Mouse (Mus musculus): ENCODE measurements around the gene Apon. TPM values are rescaled to one million over a fixed set of nuclear protein-coding genes. Genes with fewer than 3 reads are reported as not detected.

Gene Apon
- total RNA-seq (2014; rRNA removed) (201 and 227 TPM in 2 replicates), polyA plus RNA-seq (2012; rRNA removed) (446 and 456 TPM in 2 replicates)

- Histone ChIP-seq H3K4me1 (ENCODE audit: control insufficient read depth, insufficient read depth, low read length) (peaks cover 12% of the 10 kb centered on the region), H3K4me3 (ENCODE audit: insufficient read depth, low read depth, low read length) (peak within 1 kb of the TSS; percentile 70), H3K9ac (ENCODE audit: low read depth, low read length) (peak within 1 kb of the TSS; percentile 85), H3K27me3 (ENCODE audit: control insufficient read depth, insufficient read depth, low read length) (no peaks in the 10 kb centered on the region), H3K36me3 (ENCODE audit: control insufficient read depth, insufficient read depth, low read length) (no peaks in the 10 kb centered on the region), H3K27ac (replicated peaks; ENCODE audit: insufficient read depth, low read depth, low read length) (peak within 1 kb of the TSS; percentile 98), H3K79me2 (ENCODE audit: control insufficient read depth, insufficient read depth, low read length) (peaks cover 6% of the 10 kb centered on the region; the same call in 1 of the 2 replicates)
- WGBS, result 31% methylated on average over 4 of the region's 4 CpGs
- peak; percentile 100 for DNase-seq (ENCODE audit: extremely low read depth, low read depth, low spot score)
- TF ChIP-seq POLR2A (IDR thresholded peaks at IDR 0.05; ENCODE audit: extremely low read depth, insufficient read depth, low read length), result no peak
- TF ChIP-seq CTCF (IDR thresholded peaks at IDR 0.05; ENCODE audit: low read depth, low read length), result no peak
Measured at GRCm38 (mm10) chr10:128253677-128254255, at the start of gene Apon. Gene Apon (plus strand): TSS chr10:128254096.

DNA sequence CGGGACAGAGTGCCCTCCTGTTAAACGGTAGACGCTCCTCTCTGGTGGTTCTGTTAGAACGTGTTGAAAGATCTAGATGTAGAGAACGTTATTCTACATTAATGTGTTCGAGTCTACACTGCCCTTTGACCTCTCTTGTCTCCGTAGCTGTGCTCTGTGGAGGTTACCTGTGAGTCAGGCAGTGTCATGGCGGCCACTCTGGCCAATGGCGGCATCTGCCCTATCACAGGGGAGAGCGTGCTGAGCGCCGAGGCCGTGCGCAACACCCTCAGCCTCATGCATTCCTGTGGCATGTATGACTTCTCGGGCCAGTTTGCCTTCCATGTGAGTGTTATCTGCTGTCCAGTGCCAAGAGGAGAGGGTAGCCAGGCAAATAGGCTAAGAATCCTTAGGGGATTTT lies 49.0 kb upstream of the Apon start:
- no peak for DNase-seq (ENCODE audit: extremely low read depth, low read depth, low spot score)
- Histone ChIP-seq H3K79me2 (ENCODE audit: control insufficient read depth, insufficient read depth, low read length) (no peaks in the 10 kb centered on the region), H3K4me1 (ENCODE audit: control insufficient read depth, insufficient read depth, low read length) (peaks cover 28% of the 10 kb centered on the region), H3K36me3 (ENCODE audit: control insufficient read depth, insufficient read depth, low read length) (peaks cover 41% of the 10 kb centered on the region), H3K27me3 (ENCODE audit: control insufficient read depth, insufficient read depth, low read length) (no peaks in the 10 kb centered on the region), H3K9ac (ENCODE audit: low read depth, low read length) (peak overlapping the region; percentile 39; the same call in 1 of the 2 replicates), H3K27ac (replicated peaks; ENCODE audit: insufficient read depth, low read depth, low read length) (peak overlapping the region; percentile 66), H3K4me3 (ENCODE audit: insufficient read depth, low read depth, low read length) (no peak overlapping the region)
- no peak for TF ChIP-seq POLR2A (IDR thresholded peaks at IDR 0.05; ENCODE audit: extremely low read depth, insufficient read depth, low read length)
- TF ChIP-seq CTCF (IDR thresholded peaks at IDR 0.05; ENCODE audit: low read depth, low read length), result no peak
- WGBS, result 54% methylated on average over 15 of the region's 15 CpGs

- TF ChIP-seq CTCF (IDR thresholded peaks at IDR 0.05; ENCODE audit: low read depth, low read length) (no peak), POLR2A (IDR thresholded peaks at IDR 0.05; ENCODE audit: extremely low read depth, insufficient read depth, low read length) (no peak)
- Histone ChIP-seq H3K36me3 (ENCODE audit: control insufficient read depth, insufficient read depth, low read length) (peaks cover 42% of the 10 kb centered on the region), H3K27ac (replicated peaks; ENCODE audit: insufficient read depth, low read depth, low read length) (peak overlapping the region; percentile 41), H3K4me1 (ENCODE audit: control insufficient read depth, insufficient read depth, low read length) (peaks cover 29% of the 10 kb centered on the region), H3K4me3 (ENCODE audit: insufficient read depth, low read depth, low read length) (no peak overlapping the region), H3K27me3 (ENCODE audit: control insufficient read depth, insufficient read depth, low read length) (no peaks in the 10 kb centered on the region), H3K9ac (ENCODE audit: low read depth, low read length) (no peak overlapping the region), H3K79me2 (ENCODE audit: control insufficient read depth, insufficient read depth, low read length) (no peaks in the 10 kb centered on the region)
- WGBS, result 88% methylated on average over 10 of the region's 10 CpGs
- DNase-seq (ENCODE audit: extremely low read depth, low read depth, low spot score), result no peak
Measured at GRCm38 (mm10) chr10:128208326-128208725, 45.6 kb upstream of the Apon start.

DNA sequence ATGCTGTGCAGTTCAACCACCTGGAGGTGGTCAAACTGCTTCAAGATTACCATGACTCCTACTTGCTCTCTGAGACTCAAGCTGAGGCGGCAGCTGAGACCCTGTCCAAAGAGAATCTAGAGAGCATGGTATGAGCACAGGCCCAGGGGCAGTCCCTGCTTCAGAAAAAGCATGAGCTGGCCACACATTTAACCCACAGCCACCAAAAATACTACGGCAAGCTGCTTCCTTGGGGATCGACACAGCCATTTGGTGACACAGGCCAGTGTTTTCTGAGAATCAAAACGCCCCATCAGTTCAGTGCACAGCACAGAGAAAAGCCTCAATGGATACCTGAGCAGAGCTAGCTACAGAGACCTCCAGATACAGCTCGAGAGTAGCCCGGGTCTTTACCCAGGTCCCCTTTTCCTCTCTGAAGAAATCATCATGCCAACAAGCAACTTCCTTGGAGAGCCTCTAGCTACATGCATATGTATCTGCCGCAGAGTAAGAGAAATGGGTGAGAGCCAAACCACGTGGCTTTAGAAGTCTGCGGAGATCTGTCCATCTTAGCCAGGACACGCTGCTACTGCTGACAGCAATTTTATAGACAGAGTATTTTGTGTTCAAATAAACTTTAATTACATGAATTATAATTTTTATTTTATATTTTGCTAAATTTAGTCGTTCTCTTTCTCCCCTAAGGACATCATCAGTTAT lies 44.4 kb upstream of the Apon start:
- Histone ChIP-seq H3K9ac (ENCODE audit: low read depth, low read length) (peak overlapping the region; percentile 16), H3K27ac (replicated peaks; ENCODE audit: insufficient read depth, low read depth, low read length) (peak overlapping the region; percentile 33), H3K4me3 (ENCODE audit: insufficient read depth, low read depth, low read length) (no peak overlapping the region), H3K36me3 (ENCODE audit: control insufficient read depth, insufficient read depth, low read length) (peaks cover 38% of the 10 kb centered on the region), H3K4me1 (ENCODE audit: control insufficient read depth, insufficient read depth, low read length) (peaks cover 19% of the 10 kb centered on the region), H3K79me2 (ENCODE audit: control insufficient read depth, insufficient read depth, low read length) (no peaks in the 10 kb centered on the region), H3K27me3 (ENCODE audit: control insufficient read depth, insufficient read depth, low read length) (no peaks in the 10 kb centered on the region)
- DNase-seq (ENCODE audit: extremely low read depth, low read depth, low spot score), result peak; percentile 50
- TF ChIP-seq CTCF (IDR thresholded peaks at IDR 0.05; ENCODE audit: low read depth, low read length) (no peak), POLR2A (IDR thresholded peaks at IDR 0.05; ENCODE audit: extremely low read depth, insufficient read depth, low read length) (no peak)
- 74% methylated on average over 11 of the region's 11 CpGs for whole genome bisulfite sequencing

GRCm38 (mm10) chr10:128210131-128210530 lies 43.8 kb upstream of the Apon start:
- H3K27ac ChIP-seq (replicated peaks; ENCODE audit: insufficient read depth, low read depth, low read length), result peak overlapping the region; percentile 89
- DNase-seq (ENCODE audit: extremely low read depth, low read depth, low spot score), result peak; percentile 68
- TF ChIP-seq CTCF (IDR thresholded peaks at IDR 0.05; ENCODE audit: low read depth, low read length), result no peak
- TF ChIP-seq POLR2A (IDR thresholded peaks at IDR 0.05; ENCODE audit: extremely low read depth, insufficient read depth, low read length), result no peak
- peak overlapping the region; percentile 79 for H3K9ac ChIP-seq (ENCODE audit: low read depth, low read length)
- 26% methylated on average over 2 of the region's 2 CpGs for WGBS
- no peaks in the 10 kb centered on the region for H3K27me3 ChIP-seq (ENCODE audit: control insufficient read depth, insufficient read depth, low read length)
- H3K79me2 ChIP-seq (ENCODE audit: control insufficient read depth, insufficient read depth, low read length), result no peaks in the 10 kb centered on the region
- H3K4me3 ChIP-seq (ENCODE audit: insufficient read depth, low read depth, low read length), result peak overlapping the region; percentile 14
- H3K4me1 ChIP-seq (ENCODE audit: control insufficient read depth, insufficient read depth, low read length), result peaks cover 13% of the 10 kb centered on the region
- H3K36me3 ChIP-seq (ENCODE audit: control insufficient read depth, insufficient read depth, low read length), result peaks cover 38% of the 10 kb centered on the region

DNA sequence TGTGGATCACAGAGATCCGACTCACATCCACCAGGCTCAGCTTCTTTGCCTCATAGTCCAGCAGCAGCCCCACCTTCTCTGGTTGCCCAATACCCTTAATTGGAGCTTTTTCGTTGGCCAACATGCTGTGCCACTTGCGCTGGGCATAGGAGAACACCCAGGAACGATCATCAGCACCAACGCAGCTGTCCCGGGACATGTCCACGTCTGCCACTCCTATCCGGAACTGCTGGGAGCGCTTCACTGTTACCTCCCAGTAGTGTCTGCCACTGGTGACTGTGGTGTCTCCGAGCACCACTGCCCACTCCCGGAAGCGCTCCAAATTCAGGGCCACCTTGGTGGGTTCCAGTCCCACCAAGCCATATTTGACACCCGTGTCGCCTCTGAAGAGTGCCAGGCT lies 42.9 kb upstream of the Apon start:
- peak; percentile 48; the same call in 1 of the 2 replicates for TF ChIP-seq POLR2A (IDR thresholded peaks at IDR 0.05; ENCODE audit: extremely low read depth, insufficient read depth, low read length)
- no peak for TF ChIP-seq CTCF (IDR thresholded peaks at IDR 0.05; ENCODE audit: low read depth, low read length)
- peak; percentile 88 for DNase-seq (ENCODE audit: extremely low read depth, low read depth, low spot score)
- Histone ChIP-seq H3K27ac (replicated peaks; ENCODE audit: insufficient read depth, low read depth, low read length) (peak overlapping the region; percentile 89), H3K36me3 (ENCODE audit: control insufficient read depth, insufficient read depth, low read length) (peaks cover 32% of the 10 kb centered on the region), H3K27me3 (ENCODE audit: control insufficient read depth, insufficient read depth, low read length) (no peaks in the 10 kb centered on the region), H3K9ac (ENCODE audit: low read depth, low read length) (peak overlapping the region; percentile 79), H3K4me1 (ENCODE audit: control insufficient read depth, insufficient read depth, low read length) (peaks cover 10% of the 10 kb centered on the region; the same call in 1 of the 2 replicates), H3K4me3 (ENCODE audit: insufficient read depth, low read depth, low read length) (peak overlapping the region; percentile 65), H3K79me2 (ENCODE audit: control insufficient read depth, insufficient read depth, low read length) (no peaks in the 10 kb centered on the region)
- WGBS, result 6% methylated on average over 14 of the region's 14 CpGs
